38 mouse cellular contexts compared by ENCODE assay signal in the genomic region with DNA sequence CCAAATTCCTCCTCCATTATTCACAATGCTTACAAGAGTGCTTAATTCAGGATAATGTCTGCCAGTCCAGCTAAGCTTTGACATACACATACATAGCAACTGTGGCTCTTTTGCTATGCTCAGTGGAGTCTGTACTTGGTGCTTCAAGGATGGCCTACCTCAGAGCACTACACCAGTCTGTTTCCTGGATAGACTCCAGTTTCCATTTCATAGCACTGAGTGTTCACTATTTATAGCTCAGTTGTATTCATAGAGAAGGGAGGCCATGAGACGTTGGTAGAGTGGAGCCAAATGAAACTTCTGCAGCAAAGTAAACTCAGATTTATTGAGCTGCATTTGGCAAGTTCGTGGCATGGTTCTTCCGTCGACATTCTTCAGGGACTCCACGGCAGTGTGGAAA. TPM values are rescaled to one million over a fixed set of nuclear protein-coding genes. Genes with fewer than 3 reads are reported as not detected.
A peak's percentile ranks its signal among the peaks of the same experiment; 100 is the strongest.
DNase-seq lines count a peak whose midpoint lies in the region; ATAC-seq lines count a peak whose summit lies in the region.
"Had no signal": no experiment of that assay in that cellular context is flagged by ENCODE, and none has a peak within 500 bp of the region (broad histone marks: within the 10 kb centered on the region; RNA-seq: fewer than 3 reads in every experiment).

No protein-coding gene starts in this region.

- ATAC-seq in frontal cortex, adult (ENCODE audit: low TSS enrichment), result peak; percentile 92
- ATAC-seq in heart, embryonic 14.5 days (ENCODE audit: insufficient number of reproducible peaks, insufficient read depth, low FRiP score, low read depth), result peak; percentile 54; the same call in 1 of the 2 replicates
- peak; percentile 65; the same call in 1 of the 2 replicates for ATAC-seq in limb, embryonic 15.5 days (ENCODE audit: insufficient number of reproducible peaks, low FRiP score, low TSS enrichment, low read depth)
- ATAC-seq: CD4-positive, CD25-positive, alpha-beta regulatory T cell, adult 4 months; forebrain, embryonic 13.5 days; inflammation-experienced regulatory T-cells, adult 6 months; Patski had no signal

- no peak for DNase-seq in frontal cortex, postnatal 36 days (ENCODE audit: low spot score in 2 of 2)
- DNase-seq in heart, postnatal 36 days, result no peak
- DNase-seq in NIH3T3 (ENCODE audit: low read depth), result peak; percentile 16
- no peak for DNase-seq in liver
- DNase-seq: adrenal gland, adult 2 months; cerebellum, adult 11-12 months; cerebellum, postnatal 10 days; gastrocnemius, postnatal 10 days; kidney, adult 18-20 months; layer of hippocampus, adult 9-11 months; thymus, adult 2 months; thymus, postnatal 4 days had no signal

- H3K27ac ChIP-seq in heart, embryonic 14.5 days (replicated peaks in 1 of 2; ENCODE audit: control insufficient read depth in 1 of 2, insufficient read depth in 1 of 2, low read depth in 2 of 2, low read length in 2 of 2), result peak overlapping the region; percentile 52 to 63; a peak in 3 of 4 replicates
- H3K27ac ChIP-seq in limb, embryonic 15.5 days, result no peak overlapping the region
- H3K27ac ChIP-seq: embryonic facial prominence, embryonic 12.5 days; forebrain, embryonic 13.5 days; hindbrain, embryonic 14.5 days; kidney, postnatal 0 days; macrophage; stomach, embryonic 15.5 days had no signal

- no peaks in the 10 kb centered on the region for H3K36me3 ChIP-seq in heart, embryonic 14.5 days (ENCODE audit: control insufficient read depth, insufficient read depth, low read length)
- H3K36me3 ChIP-seq in limb, embryonic 15.5 days, result no peaks in the 10 kb centered on the region
- H3K36me3 ChIP-seq: embryonic facial prominence, embryonic 12.5 days; stomach, embryonic 15.5 days had no signal

- intact Hi-C loops in heart, postnatal 36 days (cut with DNase I), result no loop called here

- H3K9ac ChIP-seq in heart, embryonic 14.5 days (ENCODE audit: low read length), result no peak overlapping the region
- H3K9ac ChIP-seq in limb, embryonic 15.5 days, result no peak overlapping the region
- H3K9ac ChIP-seq: embryonic facial prominence, embryonic 12.5 days; forebrain, embryonic 13.5 days; hindbrain, embryonic 14.5 days; stomach, embryonic 15.5 days had no signal

- H3K4me1 ChIP-seq in heart, embryonic 14.5 days (ENCODE audit: control insufficient read depth in 2 of 2, insufficient read depth in 2 of 2, low read length in 2 of 2), result peaks cover 3 to 4% of the 10 kb centered on the region in 2 experiments
- H3K4me1 ChIP-seq in limb, embryonic 15.5 days, result no peaks in the 10 kb centered on the region
- H3K4me1 ChIP-seq: embryonic facial prominence, embryonic 12.5 days; stomach, embryonic 15.5 days had no signal

- H3K4me2 ChIP-seq in heart, embryonic 14.5 days (ENCODE audit: low read length), result no peak overlapping the region
- H3K4me2 ChIP-seq in limb, embryonic 15.5 days, result no peak overlapping the region
- H3K4me2 ChIP-seq: embryonic facial prominence, embryonic 12.5 days; forebrain, embryonic 13.5 days; hindbrain, embryonic 14.5 days; midbrain, embryonic 11.5 days; stomach, embryonic 15.5 days had no signal

- no peaks in the 10 kb centered on the region for H3K9me3 ChIP-seq in heart, embryonic 14.5 days (ENCODE audit: control insufficient read depth, low read length)
- no peaks in the 10 kb centered on the region for H3K9me3 ChIP-seq in limb, embryonic 15.5 days
- H3K9me3 ChIP-seq: embryonic facial prominence, embryonic 12.5 days; forebrain, embryonic 13.5 days; stomach, embryonic 15.5 days had no signal

- H3K4me3 ChIP-seq in heart, embryonic 14.5 days (ENCODE audit: control insufficient read depth in 1 of 2, insufficient read depth in 1 of 2, low read depth in 1 of 2, low read length in 2 of 2), result no peak overlapping the region
- no peak overlapping the region for H3K4me3 ChIP-seq in limb, embryonic 15.5 days
- H3K4me3 ChIP-seq: embryonic facial prominence, embryonic 12.5 days; erythroblast, embryonic 14.5 days; forebrain, embryonic 13.5 days; stomach, embryonic 15.5 days had no signal

- no peaks in the 10 kb centered on the region for H3K27me3 ChIP-seq in heart, embryonic 14.5 days (ENCODE audit: control insufficient read depth, insufficient read depth, low read length)
- no peaks in the 10 kb centered on the region for H3K27me3 ChIP-seq in limb, embryonic 15.5 days
- H3K27me3 ChIP-seq: embryonic facial prominence, embryonic 12.5 days; forebrain, embryonic 13.5 days; stomach, embryonic 15.5 days had no signal

- 64% methylated on average over 5 of the region's 5 CpGs for WGBS in heart, embryonic 14.5 days
- 66% methylated on average over 5 of the region's 5 CpGs for whole genome bisulfite sequencing in limb, embryonic 15.5 days

RNA-seq across cellular contexts. Expression of gene Gm45261, which starts 22.2 kb away (rescaled TPM):
- not detected in 2 replicates for polyA plus RNA-seq in heart, embryonic 14.5 days (2014; fragmentation: Nextera tagmentation; extraction: Ambion mirVana)
- not detected for total RNA-seq in heart, postnatal 36 days (2021)
- not detected in 2 replicates for polyA plus RNA-seq in limb, embryonic 15.5 days (2015; fragmentation: Nextera tagmentation; extraction: Ambion mirVana)
- total RNA-seq: adrenal gland, adult 2 months; adrenal gland, postnatal 4 days; gastrocnemius, postnatal 10 days; granulocyte monocyte progenitor cell, adult 5-6 weeks; left cerebral cortex, adult 18-20 months; left cerebral cortex, postnatal 25 days; liver, adult 2 months; midbrain, postnatal 0 days had no signal
- polyA plus RNA-seq: adrenal gland, adult 2 months; CD4-positive, CD25-positive, alpha-beta regulatory T cell, adult 4 months; cortical plate, adult 2 months; embryonic facial prominence, embryonic 12.5 days; erythroblast, embryonic 14.5 days; forebrain, embryonic 13.5 days; frontal cortex, adult 2 months; hindbrain, embryonic 14.5 days; inflammation-experienced regulatory T-cells, adult 6 months; kidney, postnatal 0 days; large intestine, adult 2 months; liver, adult 2 months; liver, embryonic 16.5 days; lung, embryonic 16.5 days; macrophage; midbrain, embryonic 11.5 days; midbrain, postnatal 0 days; neural tube, embryonic 14.5 days; Patski; stomach, embryonic 15.5 days; thymus, adult 2 months had no signal
